Mouse (Mus musculus): Measurements from ENCODE around the gene 4930524B15Rik.

- TF ChIP-seq CTCF (conservative IDR thresholded peaks at IDR 0.05; ENCODE audit: insufficient read depth, insufficient read length, low read depth, low read length) (no peak), POLR2A (IDR thresholded peaks at IDR 0.05; ENCODE audit: low read depth, low read length) (no peak)
These were observed 44.7 kb downstream of the 4930524B15Rik start for GRCm38 (mm10) chr11:32009961-32010662.
